21 mouse cellular contexts compared by ENCODE assay signal in genomic region chr6:51355041-51355440, GRCm38 (mm10).
A peak's percentile ranks its signal among the peaks of the same experiment; 100 is the strongest.
DNase-seq lines count a peak whose midpoint lies in the region; ATAC-seq lines count a peak whose summit lies in the region.
"Had no signal": no experiment of that assay in that cellular context is flagged by ENCODE, and none has a peak within 500 bp of the region (broad histone marks: within the 10 kb centered on the region; RNA-seq: fewer than 3 reads in every experiment).

No protein-coding gene starts in this region.

- no peaks in the 10 kb centered on the region for H3K4me1 ChIP-seq in lung, embryonic 16.5 days (replicated peaks; ENCODE audit: control insufficient read depth, insufficient read depth, low read length)
- H3K4me1 ChIP-seq: embryonic facial prominence, embryonic 13.5 days; embryonic facial prominence, embryonic 15.5 days; forebrain, embryonic 10.5 days; forebrain, embryonic 12.5 days had no signal

- H3K9me3 ChIP-seq in lung, embryonic 16.5 days (ENCODE audit: control insufficient read depth, low read length): no peaks in the 10 kb centered on the region
- H3K9me3 ChIP-seq: embryonic facial prominence, embryonic 13.5 days; embryonic facial prominence, embryonic 15.5 days; forebrain, embryonic 10.5 days; forebrain, embryonic 12.5 days had no signal

- H3K27ac ChIP-seq in lung, embryonic 16.5 days (ENCODE audit: low read length): no peak overlapping the region
- H3K27ac ChIP-seq: embryonic facial prominence, embryonic 13.5 days; embryonic facial prominence, embryonic 15.5 days; forebrain, embryonic 10.5 days; forebrain, embryonic 12.5 days had no signal

- 43% methylated on average over 11 of the region's 11 CpGs for WGBS in lung, embryonic 16.5 days

- H3K27me3 ChIP-seq in lung, embryonic 16.5 days (ENCODE audit: control insufficient read depth, insufficient read depth, low read depth, low read length): no peaks in the 10 kb centered on the region
- H3K27me3 ChIP-seq: embryonic facial prominence, embryonic 13.5 days; embryonic facial prominence, embryonic 15.5 days; forebrain, embryonic 12.5 days had no signal

- H3K4me3 ChIP-seq in lung, embryonic 16.5 days (ENCODE audit: low read length): no peak overlapping the region
- H3K4me3 ChIP-seq: embryonic facial prominence, embryonic 13.5 days; embryonic facial prominence, embryonic 15.5 days; erythroblast, embryonic 14.5 days; forebrain, embryonic 10.5 days; forebrain, embryonic 12.5 days had no signal

- no peak overlapping the region for H3K4me2 ChIP-seq in lung, embryonic 16.5 days (ENCODE audit: low read depth, low read length)
- H3K4me2 ChIP-seq: embryonic facial prominence, embryonic 13.5 days; embryonic facial prominence, embryonic 15.5 days; forebrain, embryonic 12.5 days had no signal

- H3K36me3 ChIP-seq in lung, embryonic 16.5 days (ENCODE audit: control insufficient read depth, insufficient read depth, low read length): no peaks in the 10 kb centered on the region
- H3K36me3 ChIP-seq: embryonic facial prominence, embryonic 13.5 days; embryonic facial prominence, embryonic 15.5 days; forebrain, embryonic 10.5 days; forebrain, embryonic 12.5 days had no signal

- no peak overlapping the region for H3K9ac ChIP-seq in lung, embryonic 16.5 days (ENCODE audit: low read length)
- H3K9ac ChIP-seq: embryonic facial prominence, embryonic 13.5 days; embryonic facial prominence, embryonic 15.5 days; forebrain, embryonic 12.5 days had no signal

- no peak for DNase-seq in lung, postnatal 25 days (ENCODE audit: low spot score)
- DNase-seq in lung, postnatal 10 days: peak; percentile 37
- DNase-seq in lung, postnatal 4 days: no peak
- DNase-seq: adrenal gland, adult 2 months; adrenal gland, postnatal 10 days; adrenal gland, postnatal 25 days; cerebellum, adult 11 months; cerebellum, adult 18-20 months; cerebellum, adult 8-10 months; cerebellum, adult 9-11 months; cerebellum, postnatal 14 days; cerebellum, postnatal 36 days; embryo, embryonic 11 days had no signal

- peak; percentile 45; the same call in 1 of the 2 replicates for ATAC-seq in lung, embryonic 16.5 days (ENCODE audit: low read depth)
- ATAC-seq: forebrain, embryonic 14.5 days; forebrain, embryonic 16.5 days had no signal
